Mouse (Mus musculus) macrophage (primary cell): ENCODE results near the gene Dcun1d3. TPM values are rescaled to one million over a fixed set of nuclear protein-coding genes. Genes with fewer than 3 reads are reported as not detected.

Source experiments
- H3K27ac ChIP-seq: fragments of 350-480 bp; formaldehyde crosslinking; 2 replicates; pipeline ENCODE4 v1.9.0; 2021
- H3K36me3 ChIP-seq: fragments of 350-480 bp; formaldehyde crosslinking; 2 replicates; pipeline ENCODE4 v1.9.0; 2021; ENCODE audit errors: inconsistent target
- H3K4me3 ChIP-seq: fragments of 350-480 bp; formaldehyde crosslinking; 2 replicates; pipeline ENCODE4 v1.9.0; 2021; ENCODE audit errors: inconsistent target
- H3K79me2 ChIP-seq: fragments of 350-480 bp; formaldehyde crosslinking; 2 replicates; pipeline ENCODE4 v1.9.0; 2021; ENCODE audit errors: inconsistent target
- WGBS: methylation state at CpG from one replicate; pipeline ENCODE4 v1.1.7; 2026; ENCODE audit warnings: inconsistent platforms; ENCODE audit not compliant: missing documents; 5-methylcytosine and 5-hydroxymethylcytosine counted together
- polyA plus RNA-seq: library from polyadenylated mRNA; stranded (reverse); fragments of 250-400 nt; gene quantifications from 3 replicates; pipeline ENCODE4 v1.2.4, GENCODE M21; 2018; ENCODE audit warnings: inconsistent platforms

The Dcun1d3 gene
- polyA plus RNA-seq, 1 experiment from 2014 or later = 9.8 TPM

DNA sequence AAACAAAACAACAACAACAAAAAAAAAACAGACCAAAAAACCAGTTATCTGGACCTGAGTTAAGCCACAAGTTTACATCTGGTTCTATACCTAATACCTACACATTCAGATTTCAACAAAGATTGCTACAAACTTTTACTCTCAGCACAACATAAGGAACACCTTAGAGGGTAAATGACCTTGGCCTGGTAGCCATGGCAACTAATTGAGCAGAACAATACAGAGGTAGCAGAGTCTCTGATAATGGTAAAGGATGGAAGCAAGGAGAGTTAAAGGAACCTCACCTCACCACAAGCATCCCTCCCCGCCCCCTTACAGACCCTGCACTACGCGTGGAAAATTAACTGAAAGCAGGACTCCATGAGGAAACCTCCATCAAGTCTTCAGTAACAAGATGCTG lies 36.0 kb downstream of the Dcun1d3 start:
- peaks cover 16% of the 10 kb centered on the region; the same call in 1 of the 2 replicates for H3K36me3 ChIP-seq
- no peak overlapping the region for H3K27ac ChIP-seq
- H3K4me3 ChIP-seq = no peak overlapping the region
- H3K79me2 ChIP-seq = no peaks in the 10 kb centered on the region; the same call in 1 of the 2 replicates
- 92% methylated on average over 3 of the region's 3 CpGs for WGBS

DNA sequence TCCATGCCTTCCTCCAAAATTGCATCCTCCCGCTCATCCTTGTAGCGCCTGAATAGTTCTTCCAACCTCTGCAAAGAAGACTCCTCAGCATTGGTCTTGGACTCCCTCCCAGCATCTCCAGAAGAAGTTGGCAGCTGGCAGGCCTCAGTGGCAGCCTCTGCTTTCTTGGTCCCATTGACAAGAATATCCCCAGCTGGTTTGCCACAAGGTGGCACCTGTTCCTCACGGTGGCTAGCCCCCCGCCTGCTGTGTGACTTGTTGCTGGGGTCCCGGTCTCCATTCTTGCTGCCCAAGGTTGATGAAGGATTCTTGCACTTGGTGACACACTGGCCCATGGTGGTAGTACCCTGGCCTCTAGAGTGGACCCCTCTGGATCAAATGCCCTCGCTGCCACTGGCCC lies 36.6 kb downstream of the Dcun1d3 start:
- H3K4me3 ChIP-seq = no peak overlapping the region
- no peak overlapping the region for H3K27ac ChIP-seq
- peaks cover 16% of the 10 kb centered on the region; the same call in 1 of the 2 replicates for H3K36me3 ChIP-seq
- WGBS = 82% methylated on average over 6 of the region's 6 CpGs
- H3K79me2 ChIP-seq = no peaks in the 10 kb centered on the region; the same call in 1 of the 2 replicates

DNA sequence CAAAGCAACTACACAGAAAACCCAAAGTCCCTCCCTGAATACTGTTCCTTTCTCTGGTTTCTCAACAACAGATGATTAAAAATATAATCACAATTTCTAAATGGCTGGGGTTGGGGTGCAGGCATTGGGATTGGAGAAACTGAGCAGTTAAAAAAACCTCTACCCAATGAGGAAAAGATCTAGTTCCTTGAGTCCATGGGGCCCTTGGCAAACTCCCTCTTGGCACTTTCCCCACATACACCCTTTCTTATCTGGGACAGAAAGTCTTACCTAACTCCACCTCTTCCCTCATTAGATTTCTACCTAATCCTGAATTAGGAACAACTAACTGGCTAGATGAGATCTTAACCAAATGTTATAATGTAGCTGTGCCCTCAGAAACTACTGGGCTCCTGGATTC lies 41.1 kb downstream of the Dcun1d3 start:
- H3K79me2 ChIP-seq = no peaks in the 10 kb centered on the region
- H3K36me3 ChIP-seq = peaks cover 19% of the 10 kb centered on the region; the same call in 1 of the 2 replicates
- H3K4me3 ChIP-seq = no peak overlapping the region
- no peak overlapping the region for H3K27ac ChIP-seq

DNA sequence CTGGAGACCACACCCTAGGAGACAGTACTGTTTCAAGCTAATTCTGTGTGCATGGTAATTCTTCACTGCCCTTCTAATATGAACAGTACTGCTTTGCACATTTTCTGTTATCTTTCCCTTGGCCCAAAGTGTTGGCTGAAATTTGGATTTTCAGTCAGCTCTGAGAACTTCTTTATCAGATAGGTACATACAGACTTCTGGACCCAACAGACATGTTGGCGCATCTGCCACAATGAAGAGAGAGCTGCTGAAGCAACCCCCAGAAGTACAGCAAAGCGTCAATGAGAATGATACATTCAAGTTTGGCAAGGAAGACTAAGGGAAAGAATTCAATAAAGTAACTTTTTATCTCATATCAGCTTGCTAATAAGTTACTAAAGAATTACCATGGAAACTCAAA lies 41.7 kb downstream of the Dcun1d3 start:
- Histone ChIP-seq H3K4me3 (no peak overlapping the region), H3K36me3 (peaks cover 18% of the 10 kb centered on the region; the same call in 1 of the 2 replicates), H3K27ac (no peak overlapping the region), H3K79me2 (no peaks in the 10 kb centered on the region)
- 100% methylated on average over 2 of the region's 2 CpGs for WGBS

DNA sequence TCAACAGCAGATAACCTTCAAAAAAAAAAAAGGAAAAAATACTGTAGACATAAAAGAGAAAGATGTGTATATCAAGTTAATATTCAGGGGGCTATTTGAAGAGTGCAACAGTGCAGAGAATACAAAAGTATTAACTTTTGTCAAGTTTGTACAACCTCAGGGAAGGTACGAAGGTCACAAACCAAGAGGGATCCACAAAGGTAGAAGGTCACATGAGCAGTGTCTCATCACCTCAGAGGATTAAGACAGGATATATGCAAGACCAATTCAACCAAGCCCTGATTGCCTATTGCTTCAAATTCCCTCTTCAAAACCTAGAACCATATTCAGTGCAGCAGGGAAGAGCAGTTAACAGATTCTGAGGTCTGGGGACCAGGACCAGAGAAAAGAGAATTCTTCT lies 42.9 kb downstream of the Dcun1d3 start:
- H3K79me2 ChIP-seq = no peaks in the 10 kb centered on the region
- WGBS = 93% methylated on average over 1 of the region's 1 CpGs
- H3K36me3 ChIP-seq = peaks cover 12% of the 10 kb centered on the region; the same call in 1 of the 2 replicates
- H3K4me3 ChIP-seq = no peak overlapping the region
- H3K27ac ChIP-seq = no peak overlapping the region

DNA sequence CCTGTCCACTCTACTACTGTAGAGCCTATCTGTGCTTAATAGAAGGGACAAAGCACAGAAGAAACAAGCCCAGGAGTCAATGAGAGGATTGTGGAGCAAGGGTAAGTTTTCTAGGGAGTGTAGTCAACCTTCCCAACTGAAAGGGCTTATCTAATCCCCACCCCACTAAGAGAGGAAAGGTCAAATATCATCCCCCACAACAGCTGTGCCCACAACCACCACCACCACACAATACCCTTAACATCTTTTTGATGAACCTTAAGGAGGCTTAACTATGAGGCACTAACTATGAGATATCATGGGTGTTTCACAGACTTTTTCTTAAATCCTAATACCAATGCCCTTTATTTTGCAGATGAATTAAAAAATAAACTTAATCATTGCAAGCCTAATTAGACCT lies 43.6 kb downstream of the Dcun1d3 start:
- H3K36me3 ChIP-seq = peaks cover 6% of the 10 kb centered on the region; the same call in 1 of the 2 replicates
- no peaks in the 10 kb centered on the region for H3K79me2 ChIP-seq
- H3K27ac ChIP-seq = no peak overlapping the region
- no peak overlapping the region for H3K4me3 ChIP-seq

DNA sequence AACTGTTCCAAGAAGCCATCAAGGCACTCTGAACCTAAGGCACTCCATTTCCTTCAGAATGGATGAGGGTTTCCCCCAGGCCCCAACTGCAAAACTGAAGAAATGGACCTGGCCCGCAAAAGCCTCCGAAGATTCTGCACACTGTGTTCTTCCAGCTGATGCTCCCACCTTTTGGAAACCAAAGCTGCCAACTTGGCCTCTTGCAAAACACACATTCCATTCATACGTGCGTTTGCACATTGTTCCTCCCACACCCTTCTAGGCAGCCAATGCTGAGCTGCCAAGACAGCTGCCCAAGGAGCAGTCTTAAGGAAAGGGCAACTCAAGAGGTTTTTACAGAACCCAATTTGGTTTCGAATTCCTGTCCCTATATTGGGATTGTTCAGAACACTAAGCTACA lies 45.4 kb downstream of the Dcun1d3 start:
- 0 out of 2 replicates have a peak, but pooled peaks cover 3% of the 10 kb centered on the region for H3K36me3 ChIP-seq

DNA sequence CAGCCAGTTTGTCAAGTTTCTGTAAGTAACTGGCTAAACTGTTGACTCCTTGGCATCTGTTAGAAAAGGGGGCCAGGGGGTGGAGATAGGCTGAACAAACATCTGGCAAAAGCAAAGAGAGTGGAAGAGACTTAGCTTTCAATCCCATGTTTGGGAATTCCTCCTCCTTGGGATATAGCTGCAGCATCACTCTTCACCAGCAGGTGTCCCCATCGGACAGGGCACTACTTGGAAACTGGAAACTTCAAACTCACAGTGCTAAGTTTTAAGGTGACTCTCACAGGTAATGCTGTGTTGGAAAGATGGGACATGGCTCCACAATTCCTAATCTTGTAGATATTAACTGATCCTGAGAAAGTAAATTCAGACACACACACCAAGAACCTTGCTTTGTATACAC lies 47.0 kb downstream of the Dcun1d3 start:
- no peaks in the 10 kb centered on the region for H3K79me2 ChIP-seq
- 0 out of 2 replicates have a peak, but pooled peaks cover 3% of the 10 kb centered on the region for H3K36me3 ChIP-seq
- 17% methylated on average over 1 of the region's 1 CpGs for WGBS
- no peak overlapping the region for H3K27ac ChIP-seq
- no peak overlapping the region for H3K4me3 ChIP-seq

More for the DNA sequence above, 45.4 kb downstream of the Dcun1d3 start:
- no peaks in the 10 kb centered on the region for H3K79me2 ChIP-seq
- H3K4me3 ChIP-seq = no peak overlapping the region
- no peak overlapping the region for H3K27ac ChIP-seq
- 96% methylated on average over 5 of the region's 5 CpGs for WGBS

DNA sequence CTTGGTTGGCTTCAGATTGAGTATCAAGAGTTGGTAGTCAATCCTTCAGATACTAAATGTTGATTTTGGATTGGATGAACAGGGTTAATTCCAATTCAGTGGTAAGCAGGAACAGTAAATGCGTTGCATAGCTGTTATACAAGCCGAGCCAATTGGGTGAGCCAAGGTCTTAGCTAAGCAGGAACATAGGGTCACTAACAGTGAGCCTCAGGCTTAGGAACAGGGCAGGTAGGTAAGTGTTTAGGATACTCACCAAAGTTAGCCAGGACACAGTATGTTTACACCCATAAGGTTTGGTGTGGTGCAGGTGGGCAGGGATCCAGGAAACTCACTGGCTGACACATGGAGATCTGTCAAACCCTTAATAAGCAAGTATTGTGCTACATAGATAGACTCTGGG lies 48.7 kb downstream of the Dcun1d3 start:
- 0 out of 2 replicates have a peak, but pooled peaks cover 3% of the 10 kb centered on the region for H3K36me3 ChIP-seq
- H3K79me2 ChIP-seq = no peaks in the 10 kb centered on the region
- no peak overlapping the region for H3K4me3 ChIP-seq
- WGBS = 90% methylated on average over 2 of the region's 2 CpGs
- no peak overlapping the region for H3K27ac ChIP-seq

DNA sequence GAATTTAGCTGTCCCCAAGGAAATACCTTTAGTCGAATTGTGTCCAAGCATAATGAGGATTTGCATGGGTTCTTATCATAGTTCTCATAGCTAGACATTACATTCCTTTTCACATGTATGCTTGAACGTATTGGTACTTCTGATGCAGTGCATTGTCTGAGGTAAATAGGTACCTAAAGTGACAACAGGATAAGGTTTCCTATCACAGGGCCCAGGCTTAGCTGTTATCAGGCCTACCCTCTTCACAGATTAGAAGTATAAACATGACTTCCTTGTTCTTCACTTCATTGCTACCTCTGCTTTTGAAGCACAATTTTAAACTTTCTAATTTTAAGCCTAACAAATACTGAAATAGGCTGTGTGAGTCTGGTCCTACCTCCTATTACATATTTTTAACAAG lies 50.6 kb downstream of the Dcun1d3 start:
- no peak overlapping the region for H3K4me3 ChIP-seq
- 90% methylated on average over 2 of the region's 2 CpGs for WGBS

DNA sequence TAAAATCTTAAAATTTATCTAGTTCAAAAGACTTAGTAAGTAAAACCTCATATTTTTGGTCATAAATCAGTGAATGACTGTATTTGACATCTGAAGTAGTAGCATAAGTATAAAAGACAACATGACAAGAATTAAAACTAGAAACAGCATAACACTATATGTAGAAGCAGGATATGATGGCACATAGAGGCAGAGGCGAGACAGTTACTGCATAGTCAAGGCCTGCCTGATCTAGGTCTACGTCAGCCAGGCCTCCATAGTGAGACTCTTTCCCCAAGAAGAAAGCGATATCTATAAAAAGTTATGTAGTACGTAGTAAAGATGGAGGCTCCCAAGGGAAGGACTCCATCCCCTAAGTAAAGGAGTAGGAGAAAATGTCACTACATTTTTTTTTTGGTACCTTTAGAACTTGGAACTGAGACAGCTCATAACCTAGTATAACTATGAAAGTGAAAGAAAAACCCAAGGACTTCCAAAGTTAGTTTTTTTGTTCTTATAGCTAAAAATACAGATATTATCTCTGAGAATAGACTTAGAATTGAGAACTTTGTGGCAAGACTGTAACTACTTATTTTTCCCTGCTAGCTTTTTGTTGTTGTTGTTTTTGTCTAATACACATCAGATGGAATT lies 54.2 kb downstream of the Dcun1d3 start:
- H3K27ac ChIP-seq = no peak overlapping the region
- no peaks in the 10 kb centered on the region for H3K36me3 ChIP-seq
- WGBS = 98% methylated on average over 4 of the region's 4 CpGs
- no peaks in the 10 kb centered on the region for H3K79me2 ChIP-seq
- no peak overlapping the region for H3K4me3 ChIP-seq

More for the DNA sequence above, 50.6 kb downstream of the Dcun1d3 start:
- no peak overlapping the region for H3K27ac ChIP-seq
- H3K79me2 ChIP-seq = no peaks in the 10 kb centered on the region
- no peaks in the 10 kb centered on the region for H3K36me3 ChIP-seq

DNA sequence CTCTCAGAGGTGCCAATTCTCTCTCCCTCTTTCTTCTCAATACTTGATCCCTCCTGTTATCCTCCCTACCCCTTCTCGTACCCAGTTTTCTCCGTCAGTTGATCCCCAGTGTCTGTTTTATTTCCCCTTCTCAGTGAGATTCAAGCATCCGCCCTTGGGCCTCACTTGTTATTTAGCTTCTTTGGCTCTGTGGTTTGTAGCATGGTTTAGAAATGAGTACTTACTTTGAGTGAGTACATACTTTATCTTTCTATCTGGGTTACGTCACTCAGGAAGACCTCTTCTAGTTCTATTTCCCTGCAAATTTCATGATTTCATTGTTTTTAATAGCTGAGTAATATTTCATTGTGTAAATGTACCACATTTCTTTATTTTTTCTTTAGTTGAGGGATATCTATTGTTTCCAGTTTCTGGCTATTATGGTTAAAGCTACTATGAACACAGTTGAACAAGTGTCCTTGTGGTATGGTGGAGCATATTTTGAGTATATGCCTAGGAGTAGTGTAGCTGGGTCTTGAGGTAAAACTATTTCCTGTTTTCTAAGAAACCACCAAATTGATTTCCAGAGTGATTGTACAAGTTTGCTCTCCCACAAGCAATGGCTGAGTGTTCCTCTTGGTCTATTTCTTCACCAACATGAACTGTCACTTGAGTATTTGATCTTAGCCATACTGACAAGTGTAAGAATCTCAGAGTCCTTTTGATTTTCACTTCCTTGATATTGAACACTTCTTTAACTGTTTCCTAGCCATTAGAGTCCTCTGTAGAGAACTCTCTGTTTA lies 59.9 kb downstream of the Dcun1d3 start:
- H3K79me2 ChIP-seq = no peaks in the 10 kb centered on the region
- no peak overlapping the region for H3K27ac ChIP-seq
- whole genome bisulfite sequencing = 65% methylated on average over 4 of the region's 4 CpGs
- no peaks in the 10 kb centered on the region for H3K36me3 ChIP-seq
- H3K4me3 ChIP-seq = no peak overlapping the region

DNA sequence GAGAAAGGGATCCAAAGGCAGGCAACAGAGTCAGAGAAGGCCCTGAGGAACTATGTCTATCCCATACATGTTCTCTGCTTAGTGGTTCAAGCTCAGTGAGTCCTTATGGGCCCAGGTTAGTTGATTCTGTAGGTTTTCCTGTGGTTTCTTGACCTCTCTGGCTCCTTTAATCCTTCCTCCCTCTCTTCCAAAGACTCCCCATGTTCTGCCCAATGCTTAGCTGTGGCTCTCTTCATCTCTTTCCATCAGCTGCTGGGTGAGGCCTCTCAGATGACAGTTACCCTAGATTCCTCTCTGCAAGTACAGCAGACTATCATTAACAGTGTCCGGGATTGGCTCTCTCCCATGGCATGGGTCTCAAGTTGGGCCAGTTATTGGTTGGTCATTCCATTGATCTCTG lies 60.7 kb downstream of the Dcun1d3 start:
- Histone ChIP-seq H3K36me3 (no peaks in the 10 kb centered on the region), H3K27ac (no peak overlapping the region), H3K4me3 (no peak overlapping the region), H3K79me2 (no peaks in the 10 kb centered on the region)
- 100% methylated on average over 1 of the region's 1 CpGs for WGBS

DNA sequence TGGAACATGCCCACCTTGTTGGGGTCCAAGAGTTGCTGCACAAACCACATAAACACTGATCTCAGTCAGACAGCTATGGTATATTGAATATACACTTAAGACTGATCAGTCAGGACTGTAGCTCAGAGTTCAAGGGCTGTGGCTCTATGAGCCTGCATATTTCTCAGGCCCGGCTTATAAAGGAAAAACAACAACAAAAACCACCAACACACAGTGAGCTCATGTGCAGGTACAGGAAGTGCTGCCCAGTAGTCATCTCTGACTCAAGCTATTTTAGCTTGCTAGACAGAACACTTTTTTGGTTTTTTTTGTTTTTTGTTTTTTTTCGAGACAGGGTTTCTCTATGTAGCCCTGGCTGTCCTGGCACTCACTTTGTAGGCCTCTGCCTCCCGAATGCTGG lies 87.4 kb downstream of the Dcun1d3 start:
- no peak overlapping the region for H3K27ac ChIP-seq
- no peaks in the 10 kb centered on the region for H3K79me2 ChIP-seq
- no peaks in the 10 kb centered on the region; the same call in 1 of the 2 replicates for H3K36me3 ChIP-seq
- 100% methylated on average over 3 of the region's 3 CpGs for WGBS
- H3K4me3 ChIP-seq = no peak overlapping the region

DNA sequence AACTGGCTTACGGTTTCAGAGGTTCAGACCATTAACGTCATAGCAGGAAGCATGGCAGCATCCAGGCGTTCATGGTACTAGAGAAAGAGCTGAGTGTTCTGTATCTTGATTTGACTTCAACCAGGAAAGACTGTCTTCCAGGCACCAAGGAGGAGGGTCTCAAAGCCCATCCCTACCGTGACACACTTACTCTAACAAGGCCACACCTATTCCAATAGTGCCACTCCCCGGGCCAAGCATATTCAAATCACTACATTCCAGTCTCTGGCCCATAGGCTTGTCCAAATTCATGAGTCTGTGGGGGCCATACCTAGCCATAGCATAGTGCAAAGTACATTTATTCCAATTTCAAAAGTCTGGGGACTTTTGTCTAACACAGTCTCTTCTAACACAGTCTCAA lies 88.7 kb downstream of the Dcun1d3 start:
- H3K36me3 ChIP-seq = no peaks in the 10 kb centered on the region; the same call in 1 of the 2 replicates
- H3K79me2 ChIP-seq = no peaks in the 10 kb centered on the region
- H3K27ac ChIP-seq = no peak overlapping the region
- no peak overlapping the region for H3K4me3 ChIP-seq
- 98% methylated on average over 5 of the region's 5 CpGs for WGBS
